Mouse (Mus musculus) myocyte (in vitro differentiated cells): ENCODE measurements around the gene Fkbpl.

Experiments
- E2F4 ChIP-seq: IDR thresholded peaks from one replicate; pipeline ENCODE4 v1.6.1; 2011; ENCODE audit warnings: mild to moderate bottlenecking, control low read depth, moderate library complexity; ENCODE audit not compliant: insufficient read depth
- MYOG ChIP-seq, 3 experiments: IDR thresholded peaks; one replicate each; pipeline ENCODE4 v1.6.1; 2011; ENCODE audit warnings: control low read depth in 2 of 3, low read depth in 2 of 3, mild to moderate bottlenecking in 2 of 3; ENCODE audit not compliant: insufficient read length in 2 of 3, control insufficient read depth in 1 of 3, insufficient read depth in 1 of 3
- POLR2A ChIP-seq: IDR thresholded peaks from one replicate; pipeline ENCODE4 v1.6.1; 2011; ENCODE audit warnings: low read depth, mild to moderate bottlenecking, control low read depth, moderate library complexity; ENCODE audit not compliant: insufficient read length
- TCF3 ChIP-seq: IDR thresholded peaks from one replicate; pipeline ENCODE4 v1.6.1; 2011; ENCODE audit warnings: low read depth, control low read depth; ENCODE audit not compliant: insufficient read length
- USF1 ChIP-seq: IDR thresholded peaks from one replicate; pipeline ENCODE4 v1.6.1; 2011; ENCODE audit warnings: low read depth, mild to moderate bottlenecking, control low read depth, moderate library complexity

- TF ChIP-seq TCF3: no peak
- TF ChIP-seq POLR2A: no peak
- no peak for TF ChIP-seq MYOG (IDR thresholded peaks at IDR 0.05; ENCODE audit: control insufficient read depth in 1 of 3, insufficient read depth in 1 of 3, insufficient read length in 2 of 3, low read depth in 2 of 3)
- TF ChIP-seq E2F4: no peak
- TF ChIP-seq USF1: no peak
These were observed 3.8 kb downstream of the Fkbpl start for GRCm38 (mm10) chr17:34648141-34648890.
